Mouse (Mus musculus) midbrain, postnatal 0 days (tissue): ENCODE data around the gene Ccdc171. TPM values are rescaled to one million over a fixed set of nuclear protein-coding genes. Genes with fewer than 3 reads are reported as not detected.

Experiments
- ATAC-seq: fragments of 200-750 bp; cut with Nextera tagmentation; 2 replicates; pipeline ENCODE4 v1.8.0; 2017; ENCODE audit warnings: moderate number of reproducible peaks, mild to moderate bottlenecking, moderate TSS enrichment, moderate library complexity; ENCODE audit not compliant: low FRiP score
- DNase-seq: peaks from one replicate; pipeline ENCODE4 v3.0.0-alpha.2; 2015; ENCODE audit warnings: low spot score
- H3K27ac ChIP-seq: fragments of 300-500 bp; sonication (generic); 2 replicates; pipeline ENCODE4 v1.5.1; 2014; ENCODE audit warnings: low read depth, mild to moderate bottlenecking, low read length, mixed read lengths
- H3K27me3 ChIP-seq: fragments of 300-500 bp; sonication (generic); 2 replicates; pipeline ENCODE4 v1.6.1; 2014; ENCODE audit warnings: low read length, control low read depth, mixed read lengths; ENCODE audit not compliant: insufficient read depth
- H3K36me3 ChIP-seq: fragments of 300-500 bp; sonication (generic); 2 replicates; pipeline ENCODE4 v1.6.1; 2014; ENCODE audit warnings: low read length, control low read depth, mixed read lengths; ENCODE audit not compliant: insufficient read depth
- H3K4me1 ChIP-seq: fragments of 300-500 bp; sonication (generic); 2 replicates; pipeline ENCODE4 v1.6.1; 2014; ENCODE audit warnings: mild to moderate bottlenecking, control low read depth, antibody characterized with exemption, low read length, mixed read lengths; ENCODE audit not compliant: insufficient read depth
- H3K4me2 ChIP-seq: fragments of 300-500 bp; sonication (generic); 2 replicates; pipeline ENCODE4 v1.6.1; 2014; ENCODE audit warnings: low read depth, mild to moderate bottlenecking, low read length, mixed read lengths; ENCODE audit not compliant: poor library complexity, severe bottlenecking
- H3K4me3 ChIP-seq: fragments of 300-500 bp; sonication (generic); 2 replicates; pipeline ENCODE4 v1.5.1; 2014; ENCODE audit warnings: low read depth, mild to moderate bottlenecking, low read length, moderate library complexity
- H3K9ac ChIP-seq: fragments of 300-500 bp; sonication (generic); replicated peaks from 2 replicates; pipeline ENCODE4 v1.6.1; 2014; ENCODE audit warnings: mild to moderate bottlenecking, low read length, moderate library complexity, mixed read lengths; ENCODE audit not compliant: poor library complexity, severe bottlenecking
- H3K9me3 ChIP-seq: fragments of 300-500 bp; sonication (generic); 2 replicates; pipeline ENCODE4 v1.6.1; 2016; ENCODE audit warnings: low read length, control low read depth
- CTCF ChIP-seq: IDR thresholded peaks from 2 replicates; pipeline ENCODE4 v1.5.1; 2016; ENCODE audit warnings: antibody characterized with exemption, mild to moderate bottlenecking
- WGBS: fragments of 180-500 bp; shearing (Covaris S2); extraction: QIAGEN DNeasy Blood & Tissue Kit; methylation state at CpG from one replicate; pipeline ENCODE4 v1.1.7; 2014; 5-methylcytosine and 5-hydroxymethylcytosine counted together
- polyA plus RNA-seq: library from polyadenylated mRNA; unstranded; fragments of >200 nt; fragmentation: Nextera tagmentation; extraction: Ambion mirVana; gene quantifications from 2 replicates; pipeline ENCODE4 v1.2.1, GENCODE M21; 2015
- total RNA-seq: library from RNA; depleted of rRNA; stranded (reverse); fragments of >200 nt; gene quantifications from 2 replicates; pipeline ENCODE4 v1.2.3, GENCODE M21; 2014

Ccdc171 gene
- total and polyA plus RNA-seq, 2 experiments from 2014 or later = 2.0 to 4.2 TPM

GRCm38 (mm10) chr4:83794315-83794922, 269.1 kb downstream of the Ccdc171 start:
- TF ChIP-seq CTCF = peak; percentile 93
- ATAC-seq = peak; percentile 82
- 9% methylated on average over 9 of the region's 9 CpGs for WGBS
- Histone ChIP-seq H3K9me3 (no peaks in the 10 kb centered on the region), H3K27me3 (no peaks in the 10 kb centered on the region), H3K4me1 (no peaks in the 10 kb centered on the region), H3K27ac (no peak overlapping the region), H3K9ac (no peak overlapping the region), H3K4me3 (no peak overlapping the region), H3K36me3 (no peaks in the 10 kb centered on the region), H3K4me2 (peak overlapping the region; percentile 29)
- DNase-seq = peak; percentile 83

GRCm38 (mm10) chr4:83794930-83795459, 269.6 kb downstream of the Ccdc171 start:
- H3K4me2 ChIP-seq = peak overlapping the region; percentile 29
- no peaks in the 10 kb centered on the region for H3K36me3 ChIP-seq
- ATAC-seq = no peak
- H3K27ac ChIP-seq = no peak overlapping the region
- H3K9ac ChIP-seq = no peak overlapping the region
- H3K27me3 ChIP-seq = no peaks in the 10 kb centered on the region
- 14% methylated on average over 5 of the region's 5 CpGs for WGBS
- no peak for TF ChIP-seq CTCF
- H3K4me1 ChIP-seq = no peaks in the 10 kb centered on the region
- no peaks in the 10 kb centered on the region for H3K9me3 ChIP-seq
- DNase-seq = no peak
- H3K4me3 ChIP-seq = no peak overlapping the region

GRCm38 (mm10) chr4:83797976-83798375, 272.6 kb downstream of the Ccdc171 start:
- no peak for TF ChIP-seq CTCF

GRCm38 (mm10) chr4:83798674-83799430, 273.5 kb downstream of the Ccdc171 start:
- TF ChIP-seq CTCF = no peak
- 92% methylated on average over 21 of the region's 21 CpGs for WGBS
- ATAC-seq = no peak
- H3K4me1 ChIP-seq = no peaks in the 10 kb centered on the region
- no peak overlapping the region for H3K27ac ChIP-seq
- H3K9me3 ChIP-seq = no peaks in the 10 kb centered on the region
- H3K27me3 ChIP-seq = no peaks in the 10 kb centered on the region
- H3K4me3 ChIP-seq = no peak overlapping the region
- no peak overlapping the region for H3K4me2 ChIP-seq
- H3K9ac ChIP-seq = no peak overlapping the region
- DNase-seq = no peak
- no peaks in the 10 kb centered on the region for H3K36me3 ChIP-seq

More at GRCm38 (mm10) chr4:83797976-83798375, 272.6 kb downstream of the Ccdc171 start:
- DNase-seq = no peak
- WGBS = 86% methylated on average over 14 of the region's 14 CpGs
- Histone ChIP-seq H3K9me3 (no peaks in the 10 kb centered on the region), H3K9ac (no peak overlapping the region), H3K27ac (no peak overlapping the region), H3K4me2 (no peak overlapping the region), H3K27me3 (no peaks in the 10 kb centered on the region), H3K4me3 (no peak overlapping the region), H3K36me3 (no peaks in the 10 kb centered on the region), H3K4me1 (no peaks in the 10 kb centered on the region)
- ATAC-seq = no peak

- 66% methylated on average over 3 of the region's 3 CpGs for WGBS
Observed at GRCm38 (mm10) chr4:83800402-83800801, 275.1 kb downstream of the Ccdc171 start.

GRCm38 (mm10) chr4:83816925-83817324, 291.6 kb downstream of the Ccdc171 start:
- DNase-seq (no peak), ATAC-seq (no peak)
- 71% methylated on average over 4 of the region's 4 CpGs for WGBS
- Histone ChIP-seq H3K4me3 (no peak overlapping the region), H3K36me3 (no peaks in the 10 kb centered on the region), H3K9ac (no peak overlapping the region), H3K4me2 (no peak overlapping the region), H3K4me1 (no peaks in the 10 kb centered on the region), H3K27me3 (no peaks in the 10 kb centered on the region), H3K27ac (no peak overlapping the region), H3K9me3 (no peaks in the 10 kb centered on the region)
- TF ChIP-seq CTCF = no peak

More at GRCm38 (mm10) chr4:83800402-83800801, 275.1 kb downstream of the Ccdc171 start:
- H3K9ac ChIP-seq = no peak overlapping the region
- no peak overlapping the region for H3K4me2 ChIP-seq
- TF ChIP-seq CTCF = no peak
- H3K27me3 ChIP-seq = no peaks in the 10 kb centered on the region
- no peaks in the 10 kb centered on the region for H3K36me3 ChIP-seq
- H3K9me3 ChIP-seq = no peaks in the 10 kb centered on the region
- no peak overlapping the region for H3K27ac ChIP-seq
- H3K4me3 ChIP-seq = no peak overlapping the region
- no peaks in the 10 kb centered on the region for H3K4me1 ChIP-seq
- DNase-seq (no peak), ATAC-seq (no peak)
